Mouse (Mus musculus) brain, embryonic 14.5 days (tissue): ENCODE data around the gene Smap1.

Source experiments
- CTCF ChIP-seq: fragments of 200-500 bp; IDR thresholded peaks from 2 replicates; pipeline ENCODE4 v1.5.1; 2012; ENCODE audit warnings: inconsistent platforms, mild to moderate bottlenecking, moderate library complexity, borderline replicate concordance; ENCODE audit not compliant: insufficient read depth, insufficient read length; ENCODE audit errors: extremely low read depth
- POLR2A ChIP-seq: fragments of 200-500 bp; IDR thresholded peaks from 2 replicates; pipeline ENCODE4 v1.6.1; 2012; ENCODE audit warnings: mild to moderate bottlenecking, inconsistent platforms, borderline replicate concordance; ENCODE audit not compliant: poor library complexity, insufficient read depth, insufficient read length, severe bottlenecking; ENCODE audit errors: extremely low read depth

GRCm38 (mm10) chr1:23958101-23958500 is 36.0 kb upstream of the Smap1 start:
- no peak for TF ChIP-seq CTCF
- TF ChIP-seq POLR2A: no peak
